Comparison of ENCODE assay signal across 8 mouse cellular contexts in genomic region chr7:43562006-43562633, GRCm38 (mm10). TPM values are rescaled to one million over a fixed set of nuclear protein-coding genes. Genes with fewer than 3 reads are reported as not detected.
DNase-seq lines count a peak whose midpoint lies in the region; ATAC-seq lines count a peak whose summit lies in the region.

Zfp658 (plus strand) TSS chr7:43562256.

- peak; percentile 96 for ATAC-seq in hindbrain, embryonic 15.5 days (ENCODE audit: low FRiP score, low read depth)

- H3K9ac ChIP-seq in hindbrain, embryonic 15.5 days: peak within 1 kb of the TSS; percentile 78

- peak within 1 kb of the TSS; percentile 90 for H3K27ac ChIP-seq in hindbrain, embryonic 15.5 days (replicated peaks)

- H3K9me3 ChIP-seq in hindbrain, embryonic 15.5 days: no peaks in the 10 kb centered on the region

- peaks cover 18% of the 10 kb centered on the region for H3K4me1 ChIP-seq in hindbrain, embryonic 15.5 days (replicated peaks)

- DNase-seq in R1 (ENCODE audit: low read depth, low spot score): peak; percentile 99
- DNase-seq in cerebellum, postnatal 14 days: peak; percentile 91
- DNase-seq in gastrocnemius, adult 18-20 months (ENCODE audit: low spot score): peak; percentile 72
- peak; percentile 84 to 87 for DNase-seq in layer of hippocampus, postnatal 36 days
- peak; percentile 88 for DNase-seq in lung, postnatal 25 days (ENCODE audit: low spot score)
- peak; percentile 74 for DNase-seq in retina, adult 2 months (ENCODE audit: low read depth, low spot score)
- peak; percentile 71 for DNase-seq in thymus, postnatal 25 days

- no peaks in the 10 kb centered on the region for H3K27me3 ChIP-seq in hindbrain, embryonic 15.5 days

- peak within 1 kb of the TSS; percentile 85 for H3K4me3 ChIP-seq in hindbrain, embryonic 15.5 days

- H3K4me2 ChIP-seq in hindbrain, embryonic 15.5 days: peak within 1 kb of the TSS; percentile 80

- WGBS in hindbrain, embryonic 15.5 days: under 1% methylated on average over 27 of the region's 27 CpGs

- peaks cover 14% of the 10 kb centered on the region for H3K36me3 ChIP-seq in hindbrain, embryonic 15.5 days

RNA-seq across cellular contexts. Expression of gene Zfp658, which starts in this region (rescaled TPM):
- total RNA-seq in gastrocnemius, adult 18-20 months (2021): under 1 TPM; 0.55 to 0.59 TPM
- 7.3 and 8.5 TPM in 2 replicates for polyA plus RNA-seq in hindbrain, embryonic 15.5 days (2015; fragmentation: Nextera tagmentation; extraction: Ambion mirVana)
- 1 to 10 TPM; 5.5 to 6.6 TPM for total RNA-seq in layer of hippocampus, postnatal 36 days (2021)

Comparison
In these comparisons a context has a peak if more than half of its experiments do, and no peak if none do; other contexts are left out.
1. Peak in every context shown above with its lines: DNase-seq, ATAC-seq, H3K4me3 ChIP-seq and H3K27ac ChIP-seq.
2. RNA of gene Zfp658 (total RNA-seq): 5.5 to 6.6 TPM in layer of hippocampus, postnatal 36 days; 0.55 to 0.59 TPM in gastrocnemius, adult 18-20 months; every median in the first group is over 4 times any median in the second.
3. Peak in DNase-seq in gastrocnemius, adult 18-20 months; RNA of the gene not detected or under 1 TPM.